Mouse (Mus musculus) neural tube, embryonic 13.5 days (tissue): Measurements from ENCODE around the gene Grk2. TPM values are rescaled to one million over a fixed set of nuclear protein-coding genes. Genes with fewer than 3 reads are reported as not detected.
A peak's percentile ranks its signal among the peaks of the same experiment; 100 is the strongest.

Experiments used
- ATAC-seq: fragments of 200-750 bp; cut with Nextera tagmentation; 2 replicates; pipeline ENCODE4 v1.8.0; 2017; ENCODE audit warnings: low read depth, mild to moderate bottlenecking, moderate TSS enrichment, moderate library complexity
- H3K27ac ChIP-seq: fragments of 300-500 bp; sonication (generic); replicated peaks from 2 replicates; pipeline ENCODE4 v1.5.1; 2015; ENCODE audit warnings: moderate library complexity, mild to moderate bottlenecking, inconsistent platforms
- H3K27me3 ChIP-seq: fragments of 300-500 bp; sonication (generic); 2 replicates; pipeline ENCODE4 v1.6.1; 2015; ENCODE audit warnings: mild to moderate bottlenecking, inconsistent platforms
- H3K36me3 ChIP-seq: fragments of 300-500 bp; sonication (generic); 2 replicates; pipeline ENCODE4 v1.6.1; 2015; ENCODE audit warnings: mild to moderate bottlenecking, inconsistent platforms
- H3K4me1 ChIP-seq: fragments of 300-500 bp; sonication (generic); replicated peaks from 2 replicates; pipeline ENCODE4 v1.6.1; 2015; ENCODE audit warnings: inconsistent platforms
- H3K4me2 ChIP-seq: fragments of 300-500 bp; sonication (generic); 2 replicates; pipeline ENCODE4 v1.6.1; 2015; ENCODE audit warnings: inconsistent platforms, mild to moderate bottlenecking, moderate library complexity
- H3K4me3 ChIP-seq: fragments of 300-500 bp; sonication (generic); 2 replicates; pipeline ENCODE4 v1.5.1; 2015; ENCODE audit warnings: mild to moderate bottlenecking, inconsistent platforms
- H3K9ac ChIP-seq: fragments of 300-500 bp; sonication (generic); 2 replicates; pipeline ENCODE4 v1.6.1; 2015; ENCODE audit warnings: moderate library complexity, mild to moderate bottlenecking, inconsistent platforms
- H3K9me3 ChIP-seq: fragments of 300-500 bp; sonication (generic); 2 replicates; pipeline ENCODE4 v1.6.1; 2016; ENCODE audit warnings: inconsistent platforms
- WGBS: fragments of 180-500 bp; shearing (Covaris S2); methylation state at CpG from one replicate; pipeline ENCODE4 v1.1.7; 2015; 5-methylcytosine and 5-hydroxymethylcytosine counted together
- polyA plus RNA-seq: library from polyadenylated mRNA; unstranded; fragments of >200 nt; fragmentation: Nextera tagmentation; extraction: Ambion mirVana; gene quantifications from 2 replicates; pipeline ENCODE4 v1.2.1, GENCODE M21; 2015

The Grk2 gene
- polyA plus RNA-seq, 1 experiment from 2014 or later = 22.3 TPM

- peak overlapping the region; percentile 12; the same call in 1 of the 2 replicates for H3K4me3 ChIP-seq
- no peaks in the 10 kb centered on the region for H3K27me3 ChIP-seq
- H3K36me3 ChIP-seq = no peaks in the 10 kb centered on the region
- H3K4me1 ChIP-seq = peaks cover 76% of the 10 kb centered on the region
- H3K27ac ChIP-seq = peak overlapping the region; percentile 87
- ATAC-seq = peak; percentile 20; the same call in 1 of the 2 replicates
- H3K9ac ChIP-seq = peak overlapping the region; percentile 59
- no peaks in the 10 kb centered on the region for H3K9me3 ChIP-seq
- WGBS = 27% methylated on average over 21 of the region's 21 CpGs
- peak overlapping the region; percentile 85 for H3K4me2 ChIP-seq
Measured at GRCm38 (mm10) chr19:4301735-4302651, 4.0 kb downstream of the Grk2 start.

- no peak overlapping the region for H3K4me3 ChIP-seq
Measured at GRCm38 (mm10) chr19:4300852-4301734, 4.9 kb downstream of the Grk2 start.

GRCm38 (mm10) chr19:4300271-4300704 is 5.7 kb downstream of the Grk2 start:
- H3K27me3 ChIP-seq = no peaks in the 10 kb centered on the region
- no peaks in the 10 kb centered on the region for H3K9me3 ChIP-seq
- H3K36me3 ChIP-seq = no peaks in the 10 kb centered on the region
- no peak for ATAC-seq
- H3K27ac ChIP-seq = peak overlapping the region; percentile 87
- no peak overlapping the region for H3K4me2 ChIP-seq
- WGBS = 43% methylated on average over 7 of the region's 7 CpGs
- H3K9ac ChIP-seq = no peak overlapping the region; the same call in 1 of the 2 replicates
- peaks cover 67% of the 10 kb centered on the region for H3K4me1 ChIP-seq
- H3K4me3 ChIP-seq = no peak overlapping the region

More at GRCm38 (mm10) chr19:4300852-4301734, 4.9 kb downstream of the Grk2 start:
- no peaks in the 10 kb centered on the region for H3K27me3 ChIP-seq
- H3K27ac ChIP-seq = peak overlapping the region; percentile 87
- no peak for ATAC-seq
- H3K4me2 ChIP-seq = peak overlapping the region; percentile 85
- H3K4me1 ChIP-seq = peaks cover 68% of the 10 kb centered on the region
- WGBS = 64% methylated on average over 11 of the region's 11 CpGs
- H3K9me3 ChIP-seq = no peaks in the 10 kb centered on the region
- H3K36me3 ChIP-seq = no peaks in the 10 kb centered on the region
- peak overlapping the region; percentile 59 for H3K9ac ChIP-seq

GRCm38 (mm10) chr19:4299574-4300270 is 6.3 kb downstream of the Grk2 start:
- 80% methylated on average over 6 of the region's 6 CpGs for WGBS
- H3K4me2 ChIP-seq = no peak overlapping the region
- no peaks in the 10 kb centered on the region for H3K27me3 ChIP-seq
- H3K9me3 ChIP-seq = no peaks in the 10 kb centered on the region
- peaks cover 62% of the 10 kb centered on the region for H3K4me1 ChIP-seq
- no peak overlapping the region for H3K4me3 ChIP-seq
- H3K36me3 ChIP-seq = no peaks in the 10 kb centered on the region
- no peak overlapping the region for H3K27ac ChIP-seq
- no peak for ATAC-seq
- no peak overlapping the region; the same call in 1 of the 2 replicates for H3K9ac ChIP-seq

- ATAC-seq = no peak
- Histone ChIP-seq H3K27me3 (no peaks in the 10 kb centered on the region), H3K36me3 (no peaks in the 10 kb centered on the region), H3K9ac (no peak overlapping the region), H3K4me3 (no peak overlapping the region), H3K4me2 (no peak overlapping the region), H3K27ac (no peak overlapping the region), H3K4me1 (peaks cover 62% of the 10 kb centered on the region), H3K9me3 (no peaks in the 10 kb centered on the region)
- WGBS = 88% methylated on average over 7 of the region's 7 CpGs
Measured at GRCm38 (mm10) chr19:4299126-4299525, 6.9 kb downstream of the Grk2 start.

- Histone ChIP-seq H3K9ac (no peak overlapping the region), H3K36me3 (0 out of 2 replicates have a peak, but pooled peaks cover 3% of the 10 kb centered on the region), H3K27ac (no peak overlapping the region), H3K4me2 (no peak overlapping the region), H3K4me1 (peaks cover 57% of the 10 kb centered on the region), H3K9me3 (no peaks in the 10 kb centered on the region), H3K4me3 (no peak overlapping the region), H3K27me3 (no peaks in the 10 kb centered on the region)
- ATAC-seq = no peak
- WGBS = 90% methylated on average over 17 of the region's 17 CpGs
Measured at GRCm38 (mm10) chr19:4298322-4299121, 7.5 kb downstream of the Grk2 start.

GRCm38 (mm10) chr19:4297851-4298250 is 8.2 kb downstream of the Grk2 start:
- Histone ChIP-seq H3K4me1 (peaks cover 50% of the 10 kb centered on the region), H3K9ac (no peak overlapping the region), H3K36me3 (peaks cover 7% of the 10 kb centered on the region; the same call in 1 of the 2 replicates), H3K9me3 (no peaks in the 10 kb centered on the region), H3K4me2 (no peak overlapping the region), H3K27me3 (no peaks in the 10 kb centered on the region), H3K4me3 (no peak overlapping the region), H3K27ac (no peak overlapping the region)
- WGBS = 89% methylated on average over 5 of the region's 5 CpGs
- ATAC-seq = no peak

- Histone ChIP-seq H3K27me3 (no peaks in the 10 kb centered on the region), H3K9me3 (no peaks in the 10 kb centered on the region), H3K36me3 (peaks cover 19% of the 10 kb centered on the region), H3K27ac (no peak overlapping the region), H3K4me1 (peaks cover 38% of the 10 kb centered on the region), H3K4me2 (no peak overlapping the region), H3K9ac (no peak overlapping the region), H3K4me3 (no peak overlapping the region)
- WGBS = 92% methylated on average over 2 of the region's 2 CpGs
- ATAC-seq = no peak
Measured at GRCm38 (mm10) chr19:4296611-4297010, 9.4 kb downstream of the Grk2 start.

GRCm38 (mm10) chr19:4295391-4295790 is 10.6 kb downstream of the Grk2 start:
- WGBS = 89% methylated on average over 4 of the region's 4 CpGs
- no peak overlapping the region for H3K9ac ChIP-seq
- H3K9me3 ChIP-seq = no peaks in the 10 kb centered on the region
- H3K4me2 ChIP-seq = no peak overlapping the region
- H3K4me3 ChIP-seq = no peak overlapping the region
- H3K4me1 ChIP-seq = peaks cover 26% of the 10 kb centered on the region
- H3K36me3 ChIP-seq = peaks cover 32% of the 10 kb centered on the region
- H3K27ac ChIP-seq = no peak overlapping the region
- no peaks in the 10 kb centered on the region for H3K27me3 ChIP-seq
- ATAC-seq = no peak

- Histone ChIP-seq H3K9me3 (no peaks in the 10 kb centered on the region), H3K36me3 (peaks cover 40% of the 10 kb centered on the region), H3K27ac (no peak overlapping the region), H3K4me1 (peaks cover 17% of the 10 kb centered on the region), H3K9ac (no peak overlapping the region), H3K4me3 (no peak overlapping the region), H3K4me2 (no peak overlapping the region), H3K27me3 (no peaks in the 10 kb centered on the region)
- no peak for ATAC-seq
- WGBS = 74% methylated on average over 14 of the region's 14 CpGs
Measured at GRCm38 (mm10) chr19:4294381-4295097, 11.5 kb downstream of the Grk2 start.
